Mouse (Mus musculus) left cerebral cortex, adult 2 months (tissue): ENCODE measurements around the gene Sebox. TPM values are rescaled to one million over a fixed set of nuclear protein-coding genes. Genes with fewer than 3 reads are reported as not detected.
A peak's percentile ranks its signal among the peaks of the same experiment; 100 is the strongest.

Experiments
- DNase-seq, 2 experiments: peaks; one replicate each; pipeline ENCODE4 v3.0.0; 2021 to 2022; ENCODE audit warnings: low spot score in 2 of 2, mixed read lengths in 1 of 2; ENCODE audit errors: extremely low spot score in 1 of 2
- H3K27ac ChIP-seq: fragments of 200-600 bp; 2 replicates; pipeline ENCODE4 v1.8.1; 2022
- H3K4me3 ChIP-seq: fragments of 200-600 bp; 2 replicates; pipeline ENCODE4 v1.8.1; 2022
- CTCF ChIP-seq: fragments of 200-600 bp; IDR thresholded peaks from 2 replicates; pipeline ENCODE4 v1.8.1; 2022; ENCODE audit warnings: antibody characterized with exemption, mild to moderate bottlenecking, moderate library complexity
- intact Hi-C: fragments of 180-260 bp; cut with DNase I; formaldehyde crosslinking; loops from one replicate; pipeline ENCODE4 v1.15.1; 2025
- long read RNA-seq, 2 experiments: library from polyadenylated mRNA; stranded (forward); transcript quantifications; one replicate each; pipeline ENCODE4 v2.0.0; 2021; ENCODE audit warnings: borderline mapping rate in 2 of 2
- total RNA-seq, 2 experiments: library from RNA; stranded (reverse); gene quantifications; 2 replicates each; pipeline ENCODE4 v1.2.3; 2021

Sebox gene
- total RNA-seq: 1 to 10 TPM in 1 of 2 experiments, under 1 TPM in 1; 0.79 to 1.0 TPM
- long read RNA-seq, experiment 1, partial matches to known transcripts: 0 of 1 reads
- long read RNA-seq, experiment 1, other reads (novel, unspliced or antisense): 0 of 1 reads
- long read RNA-seq, experiment 2: 0 reads

GRCm38 (mm10) chr11:78502909-78503650 is at the start of gene Sebox:
Gene Sebox, plus strand, starts transcription at chr11:78503447.
- intact Hi-C loops: no loop called here
- no peak for DNase-seq
- H3K27ac ChIP-seq: peak within 1 kb of the TSS; percentile 24; the same call in 1 of the 2 replicates
- no peak for TF ChIP-seq CTCF
- no peak within 1 kb of the TSS for H3K4me3 ChIP-seq

GRCm38 (mm10) chr11:78453675-78454074 is 49.6 kb upstream of the Sebox start:
- TF ChIP-seq CTCF: peak; percentile 98
- Histone ChIP-seq H3K4me3 (no peak overlapping the region), H3K27ac (no peak overlapping the region)
- peak; percentile 40 to 57 for DNase-seq
- intact Hi-C loops: loop anchor here (5.0 kb wide), 1 partner anchor 91 kb away; no protein-coding TSS in a partner anchor

- intact Hi-C loops: loop anchor here (5.0 kb wide), 1 partner anchor 92 kb away; no protein-coding TSS in a partner anchor
Observed at GRCm38 (mm10) chr11:78454276-78454675, 49.0 kb upstream of the Sebox start.

GRCm38 (mm10) chr11:78455308-78455707 is 47.9 kb upstream of the Sebox start:
- no peak overlapping the region for H3K4me3 ChIP-seq
- H3K27ac ChIP-seq: no peak overlapping the region
- peak in 1 of 2 experiments; percentile 31 for DNase-seq
- TF ChIP-seq CTCF: peak; percentile 66
- intact Hi-C loops: no loop called here

More at GRCm38 (mm10) chr11:78454276-78454675, 49.0 kb upstream of the Sebox start:
- H3K27ac ChIP-seq: no peak overlapping the region
- H3K4me3 ChIP-seq: no peak overlapping the region
- no peak for DNase-seq
- no peak for TF ChIP-seq CTCF

GRCm38 (mm10) chr11:78458740-78459139 is 44.5 kb upstream of the Sebox start:
- Histone ChIP-seq H3K27ac (no peak overlapping the region), H3K4me3 (no peak overlapping the region)
- DNase-seq: no peak
- intact Hi-C loops: no loop called here
- TF ChIP-seq CTCF: no peak

- intact Hi-C loops: no loop called here
- no peak for DNase-seq
- H3K27ac ChIP-seq: no peak overlapping the region
- peak; percentile 26 for TF ChIP-seq CTCF
- no peak overlapping the region for H3K4me3 ChIP-seq
Observed at GRCm38 (mm10) chr11:78461894-78462293, 41.4 kb upstream of the Sebox start.

- DNase-seq: no peak
- intact Hi-C loops: no loop called here
- Histone ChIP-seq H3K4me3 (no peak overlapping the region), H3K27ac (no peak overlapping the region)
- no peak for TF ChIP-seq CTCF
Observed at GRCm38 (mm10) chr11:78462669-78463068, 40.6 kb upstream of the Sebox start.

- no peak for DNase-seq
- TF ChIP-seq CTCF: no peak
- intact Hi-C loops: no loop called here
- H3K27ac ChIP-seq: no peak overlapping the region
- no peak overlapping the region for H3K4me3 ChIP-seq
Observed at GRCm38 (mm10) chr11:78463286-78464036, 39.8 kb upstream of the Sebox start.

GRCm38 (mm10) chr11:78465116-78465515 is 38.1 kb upstream of the Sebox start:
- peak overlapping the region; percentile 8; the same call in 1 of the 2 replicates for H3K27ac ChIP-seq
- intact Hi-C loops: no loop called here
- peak overlapping the region; percentile 80 for H3K4me3 ChIP-seq
- TF ChIP-seq CTCF: no peak
- no peak for DNase-seq

- peak within 1 kb of the TSS; percentile 80 for H3K4me3 ChIP-seq
- intact Hi-C loops: no loop called here
- peak within 1 kb of the TSS; percentile 86 for H3K27ac ChIP-seq
- peak; percentile 72 to 79 for DNase-seq
- TF ChIP-seq CTCF: no peak
Observed at GRCm38 (mm10) chr11:78465568-78466180, 37.6 kb upstream of the Sebox start, which contains the start of gene Slc46a1. Gene Slc46a1, plus strand, starts transcription at chr11:78465697.

GRCm38 (mm10) chr11:78466242-78466912 is 36.9 kb upstream of the Sebox start:
- H3K4me3 ChIP-seq: peak overlapping the region; percentile 80
- peak overlapping the region; percentile 86 for H3K27ac ChIP-seq
- TF ChIP-seq CTCF: no peak
- intact Hi-C loops: no loop called here
- DNase-seq: no peak
